Mouse (Mus musculus) MEL (cell line): ENCODE data around the gene Hdac1.

ENCODE experiments used
- BHLHE40 ChIP-seq: IDR thresholded peaks from 2 replicates; pipeline ENCODE4 v1.6.1; 2012; ENCODE audit warnings: low read depth, mild to moderate bottlenecking, inconsistent platforms, low read length, improper control_type of control experiment, borderline replicate concordance
- CHD1 ChIP-seq: IDR thresholded peaks from 2 replicates; pipeline ENCODE4 v1.6.1; 2012; ENCODE audit warnings: low read depth, mild to moderate bottlenecking, inconsistent platforms, low read length, improper control_type of control experiment
- CTCF ChIP-seq, 3 experiments: IDR thresholded peaks in 2 of 3; conservative IDR thresholded peaks in 1 of 3; 2 replicates each; pipeline ENCODE4 v1.5.1; 2011 to 2012; ENCODE audit warnings: low read length in 3 of 3, low read depth in 2 of 3, mild to moderate bottlenecking in 2 of 3, improper control_type of control experiment in 1 of 3, inconsistent platforms in 1 of 3, mixed read lengths in 1 of 3, moderate library complexity in 1 of 3; ENCODE audit not compliant: control insufficient read depth in 1 of 3, insufficient read depth in 1 of 3, poor library complexity in 1 of 3, severe bottlenecking in 1 of 3
- E2F4 ChIP-seq: IDR thresholded peaks from 2 replicates; pipeline ENCODE4 v1.6.1; 2011; ENCODE audit warnings: low read depth, low read length, improper control_type of control experiment, borderline replicate concordance
- ELF1 ChIP-seq: IDR thresholded peaks from 2 replicates; pipeline ENCODE4 v1.6.1; 2014; ENCODE audit warnings: low read depth, mild to moderate bottlenecking, inconsistent platforms, low read length, improper control_type of control experiment, moderate library complexity
- EP300 ChIP-seq, 2 experiments: IDR thresholded peaks; 2 replicates each; pipeline ENCODE4 v1.6.1; 2011; ENCODE audit warnings: improper control_type of control experiment in 2 of 2, low read length in 2 of 2, low read depth in 1 of 2, mild to moderate bottlenecking in 1 of 2
- MXI1 ChIP-seq: IDR thresholded peaks from 2 replicates; pipeline ENCODE4 v1.6.1; 2011; ENCODE audit warnings: mild to moderate bottlenecking, low read depth, low read length, improper control_type of control experiment
- POLR2A ChIP-seq, 2 experiments: IDR thresholded peaks; 2 replicates each; pipeline ENCODE4 v1.6.1; 2011 to 2012; ENCODE audit warnings: low read length in 2 of 2, mild to moderate bottlenecking in 2 of 2, control low read depth in 1 of 2, improper control_type of control experiment in 1 of 2, low read depth in 1 of 2, moderate library complexity in 1 of 2; ENCODE audit not compliant: control insufficient read depth in 1 of 2, insufficient read depth in 1 of 2, poor library complexity in 1 of 2
- POLR2AphosphoS2 ChIP-seq: IDR thresholded peaks from 2 replicates; pipeline ENCODE4 v1.6.1; 2011; ENCODE audit warnings: low read length, improper control_type of control experiment
- TAL1 ChIP-seq: IDR thresholded peaks from 2 replicates; pipeline ENCODE4 v1.6.1; 2012; ENCODE audit warnings: mild to moderate bottlenecking, inconsistent platforms, low read length, moderate library complexity, mixed read lengths
- UBTF ChIP-seq: IDR thresholded peaks from 2 replicates; pipeline ENCODE4 v1.6.1; 2012; ENCODE audit warnings: low read depth, mild to moderate bottlenecking, inconsistent platforms, low read length, improper control_type of control experiment, moderate library complexity, borderline replicate concordance; ENCODE audit not compliant: insufficient read depth
- USF1 ChIP-seq: IDR thresholded peaks from 2 replicates; pipeline ENCODE4 v1.6.1; 2014; ENCODE audit warnings: low read depth, mild to moderate bottlenecking, inconsistent platforms, low read length, improper control_type of control experiment, moderate library complexity
- ZC3H11A ChIP-seq: IDR thresholded peaks from 2 replicates; pipeline ENCODE4 v1.6.1; 2012; ENCODE audit warnings: low read depth, mild to moderate bottlenecking, inconsistent platforms, low read length, improper control_type of control experiment
- ZNF384 ChIP-seq: IDR thresholded peaks from 2 replicates; pipeline ENCODE4 v1.6.1; 2012; ENCODE audit warnings: low read depth, mild to moderate bottlenecking, inconsistent platforms, low read length, improper control_type of control experiment

DNA sequence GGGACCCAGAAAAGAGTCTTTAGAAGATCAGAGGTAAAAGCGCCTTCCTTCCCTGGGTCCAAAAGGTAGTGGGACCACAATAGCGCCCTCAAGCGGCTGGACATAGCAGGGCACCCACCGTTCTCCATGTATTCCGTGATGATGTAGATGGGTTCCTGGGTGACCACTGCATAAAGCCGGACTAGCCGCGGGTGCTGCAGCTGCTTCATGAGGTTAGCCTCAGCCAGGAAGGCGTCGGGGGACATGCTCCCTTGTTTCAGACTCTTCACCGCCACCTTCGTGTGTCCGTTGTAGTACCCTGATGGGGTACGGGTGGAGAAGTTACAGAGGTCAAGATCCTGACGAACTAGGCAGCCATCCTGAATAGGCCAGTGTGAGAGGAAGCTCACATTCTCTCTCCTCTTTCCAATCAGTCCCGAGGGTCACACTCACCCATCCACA is 12.9 kb upstream of the Hdac1 start:
- TF ChIP-seq BHLHE40 = no peak
- TF ChIP-seq POLR2AphosphoS2 = no peak
- no peak for TF ChIP-seq USF1
- peak; percentile 80 to 97 (median 90) for TF ChIP-seq CTCF (IDR thresholded peaks at IDR 0.05 in 2 of 3, conservative IDR thresholded peaks at IDR 0.05 in 1 of 3; ENCODE audit: control insufficient read depth in 1 of 3, insufficient read depth in 1 of 3, low read depth in 2 of 3, low read length in 3 of 3, poor library complexity in 1 of 3, severe bottlenecking in 1 of 3)
- 0 out of 2 replicates have a peak, but pooled peaks have one; percentile 23 for TF ChIP-seq ZNF384
- no peak for TF ChIP-seq EP300 (IDR thresholded peaks at IDR 0.05; ENCODE audit: low read depth in 1 of 2, low read length in 2 of 2)
- TF ChIP-seq E2F4 = no peak
- no peak for TF ChIP-seq TAL1
- no peak for TF ChIP-seq CHD1
- TF ChIP-seq ELF1 = no peak
- 0 out of 4 replicates have a peak, but pooled peaks of 1 of the 2 experiments have one; percentile 22 for TF ChIP-seq POLR2A (IDR thresholded peaks at IDR 0.05; ENCODE audit: control insufficient read depth in 1 of 2, insufficient read depth in 1 of 2, low read depth in 1 of 2, low read length in 2 of 2, poor library complexity in 1 of 2)
- no peak for TF ChIP-seq UBTF
- no peak for TF ChIP-seq ZC3H11A
- no peak for TF ChIP-seq MXI1
